Mouse (Mus musculus) C2C12 (cell line): ENCODE measurements around the gene G0s2.

ENCODE experiments used
- CTCF ChIP-seq: IDR thresholded peaks from one replicate; pipeline ENCODE4 v1.5.1; 2011; ENCODE audit not compliant: control insufficient read depth, insufficient read depth, insufficient read length
- MYOD1 ChIP-seq: IDR thresholded peaks from one replicate; pipeline ENCODE4 v1.6.1; 2011; ENCODE audit warnings: low read depth; ENCODE audit not compliant: control insufficient read depth, insufficient read length

DNA sequence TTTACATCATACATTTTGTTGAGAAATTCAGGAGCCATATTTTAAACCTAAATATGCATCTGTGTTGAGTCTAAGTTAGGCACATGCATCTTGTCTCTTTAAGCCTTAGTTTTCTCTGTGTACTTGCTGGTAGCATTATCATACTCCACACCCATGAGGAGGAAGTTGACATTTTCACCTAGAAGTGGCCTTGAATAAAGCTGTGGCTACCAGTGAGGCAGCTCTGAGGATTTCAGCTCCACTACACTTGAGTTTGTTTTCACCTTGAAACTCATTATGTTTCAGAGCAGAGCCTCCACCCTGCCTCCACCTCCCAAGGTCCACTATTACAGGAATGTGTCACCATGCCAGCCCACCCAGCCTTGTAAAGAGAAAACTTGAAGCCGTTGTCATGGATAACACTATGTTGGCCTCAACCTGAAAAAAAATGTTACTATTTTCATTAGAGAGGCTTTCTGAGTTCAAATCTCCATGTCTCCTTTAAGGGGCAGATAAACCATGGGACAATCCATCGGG is 38.8 kb downstream of the G0s2 start:
- TF ChIP-seq CTCF = no peak
- no peak for TF ChIP-seq MYOD1
